Mouse (Mus musculus): ENCODE measurements at regions not wholly inside any gene's neighbourhood (a gene's known extent, or its start where the extent isn't known, plus 50 kb on each side); places are given as distances from the start of the nearest gene placed in this dataset.

DNA sequence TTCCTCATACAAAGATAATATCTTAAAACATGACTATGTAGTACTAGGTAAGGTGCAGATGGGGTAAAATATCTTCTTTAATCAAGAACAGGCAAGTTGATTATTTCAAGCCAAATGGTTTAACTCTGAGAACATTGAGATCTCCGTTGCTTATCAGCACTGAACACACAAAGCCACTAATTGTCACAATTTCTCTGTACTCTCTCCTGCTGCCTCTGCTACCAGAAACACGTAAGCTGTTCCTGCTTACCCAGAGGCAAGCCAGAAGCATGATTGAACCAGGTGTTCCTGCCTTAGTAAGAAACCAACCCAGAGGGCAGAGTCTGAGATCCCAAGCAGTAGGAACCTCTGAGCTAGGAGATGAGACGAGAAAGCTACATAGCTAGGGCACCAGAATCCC is 164.1 kb downstream of the Irx2 start:
- Histone ChIP-seq H3K4me3 (ENCODE audit: control insufficient read depth, insufficient read depth, low read length) (no peak overlapping the region), H3K36me3 (ENCODE audit: control insufficient read depth, insufficient read depth, low read length) (no peaks in the 10 kb centered on the region), H3K4me1 (replicated peaks; ENCODE audit: control insufficient read depth, insufficient read depth, low read length) (no peaks in the 10 kb centered on the region), H3K27me3 (ENCODE audit: control insufficient read depth, insufficient read depth, low read length) (no peaks in the 10 kb centered on the region), H3K27ac (ENCODE audit: control insufficient read depth, insufficient read depth, low read length) (no peak overlapping the region)
- 63% methylated on average over 3 of the region's 3 CpGs for WGBS
- no peak for DNase-seq
- no peak for TF ChIP-seq CTCF (IDR thresholded peaks at IDR 0.05; ENCODE audit: borderline replicate concordance, control insufficient read depth, extremely low read depth, insufficient read depth, low read length, poor library complexity)

DNA sequence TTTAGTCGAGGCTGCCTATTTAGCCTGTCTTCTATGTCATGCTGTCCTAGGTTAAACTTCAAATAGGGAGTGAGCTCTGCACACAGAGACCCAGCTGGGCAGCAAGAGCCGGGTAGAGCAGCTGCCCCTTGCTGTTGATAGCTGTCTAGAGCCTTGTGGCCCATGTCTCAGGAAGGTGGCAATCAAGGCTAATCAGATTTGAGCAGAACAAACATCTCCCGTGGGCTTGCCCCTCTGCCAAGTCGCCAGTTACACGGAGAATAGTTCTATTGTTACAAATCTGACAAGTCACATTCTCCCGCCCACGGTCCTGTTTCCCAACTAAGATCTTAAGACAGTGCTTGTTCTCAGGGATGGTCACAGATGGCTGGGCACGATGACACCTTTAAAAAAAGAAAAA is 171.4 kb downstream of the Irx2 start:
- no peak for DNase-seq
- Histone ChIP-seq H3K27ac (ENCODE audit: control insufficient read depth, insufficient read depth, low read length) (no peak overlapping the region), H3K36me3 (ENCODE audit: control insufficient read depth, insufficient read depth, low read length) (no peaks in the 10 kb centered on the region), H3K4me3 (ENCODE audit: control insufficient read depth, insufficient read depth, low read length) (no peak overlapping the region), H3K27me3 (ENCODE audit: control insufficient read depth, insufficient read depth, low read length) (no peaks in the 10 kb centered on the region), H3K4me1 (replicated peaks; ENCODE audit: control insufficient read depth, insufficient read depth, low read length) (no peaks in the 10 kb centered on the region)
- 57% methylated on average over 8 of the region's 8 CpGs for WGBS
- TF ChIP-seq POLR2A (IDR thresholded peaks at IDR 0.05; ENCODE audit: control insufficient read depth, extremely low read depth, insufficient read depth, low read length, poor library complexity) (no peak), CTCF (IDR thresholded peaks at IDR 0.05; ENCODE audit: borderline replicate concordance, control insufficient read depth, extremely low read depth, insufficient read depth, low read length, poor library complexity) (no peak)

DNA sequence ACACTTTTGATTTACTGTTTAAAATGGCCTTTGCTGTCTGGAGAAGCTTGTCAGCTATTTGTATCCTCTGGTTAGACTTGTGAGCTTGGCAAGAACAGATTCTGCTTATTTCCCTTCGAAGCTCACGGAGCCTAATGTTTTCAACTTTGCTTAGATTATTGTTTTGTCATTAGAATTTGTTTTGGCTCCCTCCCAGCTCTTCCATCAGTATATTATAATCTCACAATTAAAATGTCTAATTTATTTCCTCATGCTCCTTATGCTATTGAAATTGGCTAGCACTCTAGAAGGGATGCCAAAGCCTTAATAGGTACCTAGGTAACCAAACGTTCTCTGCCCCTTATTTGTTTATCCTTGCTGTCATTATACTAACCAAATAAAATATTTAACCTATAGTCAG is 171.9 kb downstream of the Irx2 start:
- H3K36me3 ChIP-seq (ENCODE audit: control insufficient read depth, insufficient read depth, low read length): no peaks in the 10 kb centered on the region
- H3K4me3 ChIP-seq (ENCODE audit: control insufficient read depth, insufficient read depth, low read length): no peak overlapping the region
- no peak for DNase-seq
- H3K27me3 ChIP-seq (ENCODE audit: control insufficient read depth, insufficient read depth, low read length): no peaks in the 10 kb centered on the region
- WGBS: 85% methylated on average over 3 of the region's 3 CpGs
- no peak overlapping the region for H3K27ac ChIP-seq (ENCODE audit: control insufficient read depth, insufficient read depth, low read length)
- H3K4me1 ChIP-seq (replicated peaks; ENCODE audit: control insufficient read depth, insufficient read depth, low read length): no peaks in the 10 kb centered on the region
- TF ChIP-seq CTCF (IDR thresholded peaks at IDR 0.05; ENCODE audit: borderline replicate concordance, control insufficient read depth, extremely low read depth, insufficient read depth, low read length, poor library complexity) (no peak), POLR2A (IDR thresholded peaks at IDR 0.05; ENCODE audit: control insufficient read depth, extremely low read depth, insufficient read depth, low read length, poor library complexity) (no peak)

DNA sequence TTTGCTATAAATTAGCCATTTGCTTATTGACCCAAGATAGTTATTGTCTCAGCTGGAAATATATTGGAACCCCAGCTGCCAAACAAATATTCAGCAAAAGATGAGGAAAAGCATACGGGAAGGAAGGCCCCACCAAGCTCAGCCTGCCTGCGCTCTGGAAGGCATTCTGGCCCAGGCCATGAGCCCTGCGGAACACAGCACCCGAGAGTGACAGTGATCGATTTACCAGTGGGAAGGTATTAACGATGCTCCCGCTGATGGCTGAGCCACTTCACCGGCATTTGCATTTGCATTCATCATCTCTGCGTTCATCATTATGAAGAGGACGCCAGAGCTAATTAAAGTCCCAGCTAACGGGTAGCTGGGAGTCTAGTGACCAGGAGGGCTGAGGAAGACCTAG is 174.8 kb downstream of the Irx2 start:
- H3K4me3 ChIP-seq (ENCODE audit: control insufficient read depth, insufficient read depth, low read length): no peak overlapping the region
- 72% methylated on average over 11 of the region's 11 CpGs for WGBS

DNA sequence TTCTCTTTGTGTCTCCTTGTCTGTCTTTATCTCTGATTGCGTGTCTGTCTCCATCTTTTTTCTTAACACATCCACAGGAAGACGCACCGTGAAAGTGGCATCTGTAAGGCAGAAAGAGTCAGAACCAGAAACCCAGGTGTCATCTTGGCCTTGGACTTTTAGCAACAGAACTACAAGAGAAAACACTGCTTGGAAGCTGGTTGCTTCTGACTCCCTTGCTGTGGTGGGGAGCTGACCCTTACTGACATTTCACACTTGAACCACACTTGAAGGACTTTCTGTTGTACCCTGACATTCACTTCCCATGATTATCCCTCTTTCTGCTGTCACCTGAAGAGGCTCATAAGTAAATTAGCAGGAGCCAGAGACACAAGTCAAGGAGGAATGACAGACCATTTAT is 180.6 kb downstream of the Irx2 start:
- no peaks in the 10 kb centered on the region for H3K4me1 ChIP-seq (replicated peaks; ENCODE audit: control insufficient read depth, insufficient read depth, low read length)

More for the DNA sequence above, 174.8 kb downstream of the Irx2 start:
- no peaks in the 10 kb centered on the region for H3K36me3 ChIP-seq (ENCODE audit: control insufficient read depth, insufficient read depth, low read length)
- no peaks in the 10 kb centered on the region for H3K27me3 ChIP-seq (ENCODE audit: control insufficient read depth, insufficient read depth, low read length)
- TF ChIP-seq CTCF (IDR thresholded peaks at IDR 0.05; ENCODE audit: borderline replicate concordance, control insufficient read depth, extremely low read depth, insufficient read depth, low read length, poor library complexity) (no peak), POLR2A (IDR thresholded peaks at IDR 0.05; ENCODE audit: control insufficient read depth, extremely low read depth, insufficient read depth, low read length, poor library complexity) (no peak)
- H3K27ac ChIP-seq (ENCODE audit: control insufficient read depth, insufficient read depth, low read length): no peak overlapping the region
- no peak for DNase-seq
- H3K4me1 ChIP-seq (replicated peaks; ENCODE audit: control insufficient read depth, insufficient read depth, low read length): no peaks in the 10 kb centered on the region

DNA sequence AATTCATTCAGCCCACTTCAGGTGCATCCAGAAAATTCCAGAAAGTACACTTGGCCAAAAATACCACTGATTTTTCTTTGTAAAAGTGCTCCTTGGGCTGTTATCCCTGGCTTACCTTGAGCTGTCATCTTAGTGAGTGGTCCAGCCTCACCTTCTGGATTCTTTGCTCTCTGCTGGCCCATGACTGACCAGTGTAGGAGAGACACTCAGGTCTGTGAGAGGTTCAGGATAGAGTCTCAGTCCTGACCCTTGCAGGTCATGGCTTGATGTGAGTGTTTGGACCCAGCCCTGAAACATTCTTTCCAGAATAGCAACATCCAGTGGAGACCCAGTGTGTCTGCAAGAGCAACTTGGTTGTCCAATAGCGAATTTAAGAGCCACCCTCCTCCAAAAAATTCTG is 182.0 kb downstream of the Irx2 start:
- WGBS: 80% methylated on average over 1 of the region's 1 CpGs
- no peak for DNase-seq

More for the DNA sequence above, 180.6 kb downstream of the Irx2 start:
- no peak overlapping the region for H3K27ac ChIP-seq (ENCODE audit: control insufficient read depth, insufficient read depth, low read length)
- no peaks in the 10 kb centered on the region for H3K36me3 ChIP-seq (ENCODE audit: control insufficient read depth, insufficient read depth, low read length)
- 100% methylated on average over 3 of the region's 3 CpGs for WGBS
- DNase-seq: no peak
- H3K27me3 ChIP-seq (ENCODE audit: control insufficient read depth, insufficient read depth, low read length): no peaks in the 10 kb centered on the region
- no peak for TF ChIP-seq POLR2A (IDR thresholded peaks at IDR 0.05; ENCODE audit: control insufficient read depth, extremely low read depth, insufficient read depth, low read length, poor library complexity)
- no peak for TF ChIP-seq CTCF (IDR thresholded peaks at IDR 0.05; ENCODE audit: borderline replicate concordance, control insufficient read depth, extremely low read depth, insufficient read depth, low read length, poor library complexity)
- H3K4me3 ChIP-seq (ENCODE audit: control insufficient read depth, insufficient read depth, low read length): no peak overlapping the region

DNA sequence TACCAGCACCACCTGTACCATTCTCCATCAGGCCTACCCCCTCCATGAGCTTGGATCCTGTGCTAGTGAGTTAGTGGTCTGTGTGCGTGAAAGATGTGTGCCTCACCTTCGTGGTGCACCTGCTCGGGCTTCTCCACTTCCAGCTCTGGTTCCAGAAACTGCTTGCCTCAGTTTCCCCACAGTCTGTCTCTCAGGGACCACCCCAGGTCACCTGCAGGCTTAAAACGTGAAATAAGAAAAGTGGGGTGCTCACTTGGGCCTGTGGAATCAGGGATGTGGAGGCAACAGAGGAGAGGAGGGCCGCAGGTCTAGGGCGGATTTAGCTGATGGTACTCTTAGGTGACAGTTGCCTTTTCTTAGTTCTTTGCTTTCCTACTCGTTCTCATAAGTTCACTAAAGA is 186.0 kb downstream of the Irx2 start:
- DNase-seq: no peak
- no peaks in the 10 kb centered on the region for H3K4me1 ChIP-seq (replicated peaks; ENCODE audit: control insufficient read depth, insufficient read depth, low read length)
- no peaks in the 10 kb centered on the region for H3K27me3 ChIP-seq (ENCODE audit: control insufficient read depth, insufficient read depth, low read length)
- no peak for TF ChIP-seq CTCF (IDR thresholded peaks at IDR 0.05; ENCODE audit: borderline replicate concordance, control insufficient read depth, extremely low read depth, insufficient read depth, low read length, poor library complexity)
- TF ChIP-seq POLR2A (IDR thresholded peaks at IDR 0.05; ENCODE audit: control insufficient read depth, extremely low read depth, insufficient read depth, low read length, poor library complexity): no peak
- 65% methylated on average over 7 of the region's 7 CpGs for WGBS
- no peak overlapping the region for H3K27ac ChIP-seq (ENCODE audit: control insufficient read depth, insufficient read depth, low read length)
- H3K4me3 ChIP-seq (ENCODE audit: control insufficient read depth, insufficient read depth, low read length): no peak overlapping the region
- no peaks in the 10 kb centered on the region for H3K36me3 ChIP-seq (ENCODE audit: control insufficient read depth, insufficient read depth, low read length)

More for the DNA sequence above, 182.0 kb downstream of the Irx2 start:
- TF ChIP-seq POLR2A (IDR thresholded peaks at IDR 0.05; ENCODE audit: control insufficient read depth, extremely low read depth, insufficient read depth, low read length, poor library complexity) (no peak), CTCF (IDR thresholded peaks at IDR 0.05; ENCODE audit: borderline replicate concordance, control insufficient read depth, extremely low read depth, insufficient read depth, low read length, poor library complexity) (no peak)
- H3K27ac ChIP-seq (ENCODE audit: control insufficient read depth, insufficient read depth, low read length): no peak overlapping the region
- no peaks in the 10 kb centered on the region for H3K27me3 ChIP-seq (ENCODE audit: control insufficient read depth, insufficient read depth, low read length)
- no peaks in the 10 kb centered on the region for H3K36me3 ChIP-seq (ENCODE audit: control insufficient read depth, insufficient read depth, low read length)
- H3K4me3 ChIP-seq (ENCODE audit: control insufficient read depth, insufficient read depth, low read length): no peak overlapping the region
- H3K4me1 ChIP-seq (replicated peaks; ENCODE audit: control insufficient read depth, insufficient read depth, low read length): no peaks in the 10 kb centered on the region
